Mouse (Mus musculus) ES-Bruce4 (cell line): ENCODE results near the gene Cnga4.

Source experiments
- CTCF ChIP-seq: IDR thresholded peaks from one replicate; pipeline ENCODE4 v1.8.1; 2011; ENCODE audit warnings: low read depth, low read length
- POLR2A ChIP-seq: IDR thresholded peaks from one replicate; pipeline ENCODE4 v1.8.1; 2011; ENCODE audit warnings: low read length; ENCODE audit not compliant: insufficient read depth

DNA sequence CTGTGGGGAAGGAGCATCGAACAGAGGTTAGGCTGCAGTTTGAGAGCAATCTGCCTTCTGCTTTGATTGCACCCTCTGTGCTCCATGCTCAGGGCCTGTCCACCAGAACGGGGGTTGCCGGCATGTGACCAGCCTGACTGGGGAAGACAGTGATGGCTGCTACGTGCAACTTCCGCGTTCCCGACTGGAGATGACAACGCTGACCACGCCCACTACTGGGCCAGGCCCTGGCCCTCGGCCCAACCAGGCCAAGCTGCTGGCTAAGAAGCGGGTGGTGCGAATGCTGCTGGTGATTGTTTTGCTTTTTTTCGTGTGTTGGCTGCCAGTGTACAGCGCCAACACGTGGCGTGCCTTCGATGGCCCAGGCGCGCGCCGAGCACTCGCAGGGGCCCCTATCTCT is 30.4 kb downstream of the Cnga4 start:
- TF ChIP-seq CTCF (no peak), POLR2A (no peak)
